Mouse (Mus musculus): ENCODE data around the gene Tbc1d10a.
"Not testable (repeated sequence)": the region's sequence is repeated elsewhere in the genome, so short reads cannot be mapped to it uniquely, and the experiment has no call there.

Tbc1d10a gene

GRCm38 (mm10) chr11:4183511-4183910 lies 3.1 kb upstream of the Tbc1d10a start:
- DNase-seq (ENCODE audit: low spot score in 2 of 2): no peak

- DNase-seq (ENCODE audit: low spot score in 2 of 2): no peak
Observed at GRCm38 (mm10) chr11:4184251-4184952, 2.2 kb upstream of the Tbc1d10a start.

DNA sequence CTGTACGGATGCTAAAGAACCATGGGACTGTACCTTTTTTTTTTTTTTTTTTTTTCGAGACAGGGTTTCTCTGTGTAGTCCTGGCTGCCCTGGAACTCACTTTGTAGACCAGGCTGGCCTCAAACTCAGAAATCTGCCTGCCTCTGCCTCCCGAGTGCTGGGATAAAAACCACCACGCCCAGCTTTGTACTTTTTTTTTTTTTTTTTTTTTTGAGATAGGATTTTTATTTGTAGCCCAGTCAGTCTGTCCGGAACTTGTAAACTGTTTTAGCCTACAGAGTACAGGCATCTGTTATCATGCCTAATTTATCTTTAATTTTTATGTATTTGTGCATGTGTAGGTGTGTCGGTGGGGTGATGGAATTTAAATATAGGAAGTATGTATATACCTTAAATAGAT lies 1.1 kb upstream of the Tbc1d10a start:
- DNase-seq (ENCODE audit: low spot score in 2 of 2): not testable (repeated sequence)

- no peak for DNase-seq (ENCODE audit: low spot score in 2 of 2)
Observed at GRCm38 (mm10) chr11:4187318-4187700, 720 bp downstream of the Tbc1d10a start.

DNA sequence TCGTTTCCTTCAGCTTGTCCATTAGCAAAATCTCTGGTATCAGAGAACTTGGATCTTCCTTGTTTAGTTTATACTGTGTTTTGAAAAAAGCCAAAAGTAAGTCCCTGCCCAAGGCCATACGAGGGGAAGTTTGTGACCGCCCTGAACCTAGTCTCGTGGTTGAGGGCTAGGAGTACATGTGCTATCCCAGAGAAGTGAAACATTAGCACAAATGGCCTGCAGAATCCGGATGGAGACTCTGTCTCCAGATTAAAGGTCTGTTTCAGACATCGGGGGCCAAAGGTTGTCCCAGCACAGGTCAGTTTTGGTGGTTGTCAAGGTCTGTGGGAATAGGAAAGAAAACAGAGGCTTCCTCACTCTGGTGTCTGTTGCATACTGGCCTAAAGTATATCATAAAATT lies 2.6 kb downstream of the Tbc1d10a start:
- no peak for DNase-seq (ENCODE audit: low spot score in 2 of 2)

DNA sequence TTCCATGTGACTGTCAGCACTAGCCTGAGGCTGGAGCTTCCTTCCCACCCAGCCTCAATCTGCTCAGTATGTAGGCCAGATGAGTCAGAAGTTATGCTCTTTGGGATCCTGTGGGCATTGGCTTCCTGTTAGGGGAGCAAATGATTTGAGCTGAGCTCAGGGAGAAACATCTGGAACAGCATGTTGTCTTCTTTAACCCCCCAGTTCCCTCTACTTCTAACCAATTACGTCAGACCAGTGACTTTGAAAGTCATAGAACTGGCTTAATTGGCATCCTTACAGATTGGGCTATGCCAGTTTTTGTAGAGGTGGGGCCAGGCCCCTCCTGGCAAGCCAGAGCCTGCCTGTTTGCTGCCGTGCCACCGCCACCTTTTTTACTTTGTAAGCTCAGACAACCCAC lies 4.1 kb downstream of the Tbc1d10a start:
- no peak for DNase-seq (ENCODE audit: low spot score in 2 of 2)

DNA sequence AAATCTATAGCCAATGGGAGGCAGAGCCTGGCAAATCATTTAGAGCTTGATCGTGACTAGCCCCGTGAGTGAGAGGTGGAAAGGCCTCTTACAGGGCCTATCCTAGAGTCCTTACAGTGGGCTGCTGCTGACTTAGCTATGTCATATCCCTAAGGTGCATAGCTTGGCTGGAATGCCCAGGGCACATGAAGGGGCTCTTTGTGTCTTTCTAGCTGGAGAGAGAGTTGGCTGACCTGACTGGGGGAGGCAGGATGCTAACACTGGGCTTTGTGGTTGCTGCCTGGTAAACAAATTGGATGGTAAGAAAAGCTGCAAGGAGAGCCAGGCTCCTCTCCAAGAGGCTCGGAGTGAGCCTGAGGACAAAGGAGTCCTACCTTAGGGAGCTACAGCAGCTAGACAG lies 6.2 kb downstream of the Tbc1d10a start:
- DNase-seq (ENCODE audit: low spot score in 2 of 2): no peak

- DNase-seq (ENCODE audit: low spot score in 2 of 2): no peak
Observed at GRCm38 (mm10) chr11:4193420-4193819, 6.8 kb downstream of the Tbc1d10a start.

- DNase-seq (ENCODE audit: low spot score in 2 of 2): no peak
Observed at GRCm38 (mm10) chr11:4195597-4196031, 9.0 kb downstream of the Tbc1d10a start.

DNA sequence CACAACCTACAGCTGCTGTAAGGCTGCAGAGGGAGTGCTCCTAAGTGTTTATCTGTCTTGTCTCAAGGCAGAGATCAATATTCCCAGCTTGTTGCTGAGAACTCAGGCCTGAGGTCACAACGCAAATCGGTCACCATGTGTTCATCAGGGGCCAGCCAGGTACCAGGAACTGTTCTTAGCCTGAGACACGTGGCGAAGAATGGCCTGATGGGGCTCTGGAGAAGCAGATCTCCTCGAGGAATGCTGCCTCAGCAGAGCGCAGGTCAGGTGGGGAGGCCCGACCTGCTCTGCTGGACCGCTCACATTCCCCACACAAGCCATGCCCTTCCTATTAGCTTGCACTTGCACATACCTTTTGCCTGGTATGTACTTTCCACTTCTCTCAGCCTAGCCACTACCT lies 10.0 kb downstream of the Tbc1d10a start:
- peak in 1 of 2 experiments; percentile 41 for DNase-seq (ENCODE audit: low spot score in 2 of 2)

GRCm38 (mm10) chr11:4197691-4198090 lies 11.1 kb downstream of the Tbc1d10a start:
- no peak for DNase-seq (ENCODE audit: low spot score in 2 of 2)

GRCm38 (mm10) chr11:4201981-4202700 lies 15.6 kb downstream of the Tbc1d10a start:
- no peak for DNase-seq (ENCODE audit: low spot score in 2 of 2)

GRCm38 (mm10) chr11:4202995-4203704 lies 16.6 kb downstream of the Tbc1d10a start:
- no peak for DNase-seq (ENCODE audit: low spot score in 2 of 2)

DNA sequence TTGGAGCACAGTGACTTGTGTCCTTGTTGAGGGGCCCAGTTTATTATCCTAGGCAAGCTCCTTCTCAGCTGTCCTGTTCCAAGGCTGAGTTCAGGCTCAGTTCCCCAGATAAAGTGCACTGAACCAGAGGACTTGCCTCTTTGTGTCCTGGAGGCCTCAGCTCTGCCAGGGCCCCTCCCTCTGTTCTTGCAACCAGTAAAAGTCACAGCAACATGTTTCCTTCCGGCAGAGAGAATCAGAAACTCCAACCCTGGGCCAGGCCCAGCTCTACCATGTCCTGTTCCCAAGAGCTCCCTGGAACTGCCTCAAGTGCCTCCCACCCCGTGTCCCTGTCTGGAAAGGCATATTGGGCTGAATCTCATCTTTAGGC lies 17.1 kb downstream of the Tbc1d10a start:
- DNase-seq (ENCODE audit: low spot score in 2 of 2): peak in 1 of 2 experiments; percentile 68

DNA sequence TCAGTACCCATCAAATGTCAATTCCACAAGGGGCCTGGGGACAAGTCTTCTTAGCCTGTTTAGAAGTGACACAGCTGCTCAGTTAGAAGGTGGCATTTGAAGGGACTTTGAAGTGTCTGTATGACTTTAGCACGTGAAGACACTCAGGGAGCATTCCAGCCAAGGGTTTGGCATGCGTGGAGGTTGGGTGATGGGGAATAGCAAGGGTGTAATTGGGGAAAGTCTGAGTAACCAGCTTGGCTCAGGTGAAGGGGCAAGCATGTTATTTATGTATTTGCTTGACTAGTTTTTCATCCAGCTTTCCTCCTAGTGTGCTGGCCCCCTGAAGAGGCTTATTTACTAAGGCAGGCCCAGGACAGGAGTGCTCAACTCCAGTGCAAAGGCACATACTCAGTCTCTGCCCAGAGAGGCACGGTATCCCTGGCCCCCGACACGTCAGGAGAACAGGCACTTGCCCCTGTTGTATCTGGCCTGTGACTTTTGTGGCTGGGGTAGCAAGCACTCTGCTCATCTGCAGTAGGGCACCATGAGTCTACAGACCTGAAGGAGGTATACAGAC lies 18.6 kb downstream of the Tbc1d10a start:
- DNase-seq (ENCODE audit: low spot score in 2 of 2): no peak

DNA sequence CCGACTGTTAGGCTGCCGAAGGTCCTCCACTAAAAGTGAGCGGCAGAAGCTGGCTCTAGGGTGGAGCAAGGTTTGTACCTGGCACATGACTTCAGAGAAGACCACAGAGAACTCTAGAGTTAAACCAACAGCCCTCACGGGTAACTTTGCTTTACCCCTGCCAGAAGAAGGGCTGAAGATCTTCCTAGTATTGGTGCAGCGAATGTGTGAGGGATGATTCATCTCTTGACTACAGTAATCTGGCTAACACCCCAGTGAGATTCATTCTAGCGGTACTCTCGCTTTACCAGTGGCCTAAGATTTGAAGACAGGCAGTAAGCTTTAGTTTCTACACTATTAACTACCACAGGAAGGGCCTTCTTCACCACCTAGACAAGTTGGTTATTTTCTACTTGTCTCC lies 19.4 kb downstream of the Tbc1d10a start:
- DNase-seq (ENCODE audit: low spot score in 2 of 2): no peak

- no peak for DNase-seq (ENCODE audit: low spot score in 2 of 2)
Observed at GRCm38 (mm10) chr11:4206563-4206962, 20.0 kb downstream of the Tbc1d10a start.

GRCm38 (mm10) chr11:4207655-4208054 lies 21.1 kb downstream of the Tbc1d10a start:
- DNase-seq (ENCODE audit: low spot score in 2 of 2): no peak

- no peak for DNase-seq (ENCODE audit: low spot score in 2 of 2)
Observed at GRCm38 (mm10) chr11:4209556-4209955, 23.0 kb downstream of the Tbc1d10a start.

DNA sequence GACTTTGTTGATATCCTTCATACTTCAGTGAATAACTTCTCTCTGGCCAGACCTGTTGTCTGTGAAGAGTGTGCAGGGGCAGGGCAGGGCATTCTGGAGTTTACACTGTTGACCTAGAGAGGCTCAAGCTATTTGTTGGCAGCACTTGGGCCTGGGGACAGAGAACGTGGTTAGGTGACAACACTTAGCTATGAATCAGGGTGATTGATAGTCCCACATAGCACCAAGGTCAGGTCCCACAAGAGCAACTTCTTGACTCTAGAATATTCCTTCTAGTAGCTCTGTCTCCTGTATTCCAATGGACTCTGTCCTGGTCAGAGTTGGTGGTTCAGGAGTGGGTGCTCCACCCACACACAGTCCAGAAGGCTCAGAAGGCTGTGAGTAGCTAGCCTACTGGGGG lies 24.2 kb downstream of the Tbc1d10a start:
- no peak for DNase-seq (ENCODE audit: low spot score in 2 of 2)

GRCm38 (mm10) chr11:4213107-4213506 lies 26.5 kb downstream of the Tbc1d10a start:
- DNase-seq (ENCODE audit: low spot score in 2 of 2): no peak

DNA sequence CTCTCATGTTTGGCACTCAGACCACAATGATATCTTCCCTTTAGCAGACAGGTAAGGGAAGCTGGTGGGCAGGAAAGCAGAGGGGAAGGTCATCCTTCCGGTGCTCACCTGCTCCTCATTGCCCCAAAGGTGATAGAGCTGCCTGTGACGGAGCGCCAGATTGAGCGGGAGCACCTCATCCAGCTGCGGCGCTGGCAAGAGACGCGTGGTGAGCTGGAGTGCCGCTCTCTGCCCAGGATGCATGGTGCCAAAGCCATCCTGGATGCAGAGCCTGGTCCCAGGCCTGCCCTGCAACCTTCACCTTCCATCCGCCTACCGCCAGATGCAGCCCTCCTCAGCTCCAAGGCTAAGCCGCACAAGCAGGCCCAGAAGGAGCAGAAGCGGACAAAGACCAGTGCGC lies 28.0 kb downstream of the Tbc1d10a start:
- no peak for DNase-seq (ENCODE audit: low spot score in 2 of 2)

Data from urinary bladder, postnatal 4 days (tissue).